ENCODE assay signal across 8 mouse cellular contexts in the genomic region with DNA sequence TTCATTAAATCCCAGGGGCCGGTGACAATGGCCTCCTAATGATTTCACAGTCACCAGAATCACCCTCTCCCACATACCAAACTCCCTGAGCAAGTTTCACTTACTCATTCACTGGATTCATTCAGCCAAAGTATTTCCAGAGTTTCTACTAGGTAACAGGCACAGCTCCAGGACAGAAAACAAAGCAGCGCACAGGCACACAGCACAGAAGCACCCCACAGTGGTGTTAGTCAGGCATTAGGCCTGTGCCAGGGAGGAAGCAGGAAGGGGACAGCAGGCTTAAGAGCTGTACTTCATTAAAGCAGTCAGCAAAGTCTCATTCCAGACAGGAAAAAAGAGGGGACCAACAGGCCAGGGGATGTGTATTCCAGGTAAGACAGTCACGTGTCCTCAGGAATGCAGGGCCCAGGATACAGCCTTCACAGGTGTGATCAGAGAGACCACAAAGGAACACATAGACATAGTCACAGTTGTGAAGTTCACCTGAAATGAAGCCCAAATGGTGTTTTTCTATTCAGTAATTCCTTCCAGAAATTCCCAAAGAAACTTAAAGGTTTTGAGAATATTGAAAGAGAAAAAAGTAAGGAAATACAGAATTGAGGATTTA.
DNase-seq lines count a peak whose midpoint lies in the region; ATAC-seq and TF ChIP-seq lines count a peak whose summit lies in the region.
"Had no signal": no experiment of that assay in that cellular context is flagged by ENCODE, and none has a peak within 500 bp of the region (broad histone marks: within the 10 kb centered on the region; RNA-seq: fewer than 3 reads in every experiment).

No protein-coding gene starts in this region.

- ATAC-seq in forebrain, embryonic 14.5 days, result peak; percentile 83
- peak; percentile 75; the same call in 1 of the 2 replicates for ATAC-seq in hindbrain, embryonic 14.5 days (ENCODE audit: low FRiP score)
- peak; percentile 85 for ATAC-seq in midbrain, embryonic 16.5 days

- DNase-seq in Muller cell, postnatal 12 days (ENCODE audit: inconsistent ontology term), result peak; percentile 93
- DNase-seq in adrenal gland, postnatal 36 days, result peak; percentile 73 to 74
- DNase-seq in forebrain, embryonic 14.5 days (ENCODE audit: low spot score), result peak; percentile 79
- DNase-seq in hindbrain, embryonic 14.5 days (ENCODE audit: low spot score), result no peak
- DNase-seq in left cerebral cortex, adult 2 months (ENCODE audit: extremely low spot score in 1 of 2, low spot score in 2 of 2), result peak; percentile 32 to 42
- no peak for DNase-seq in spleen, adult 18-20 months

- 0 out of 2 replicates have a peak, but pooled peaks cover 5% of the 10 kb centered on the region for H3K4me1 ChIP-seq in forebrain, embryonic 14.5 days (ENCODE audit: control insufficient read depth, insufficient read depth, low read length)
- H3K4me1 ChIP-seq in hindbrain, embryonic 14.5 days (replicated peaks; ENCODE audit: control insufficient read depth, insufficient read depth, low read length), result peaks cover 15% of the 10 kb centered on the region; the same call in 1 of the 2 replicates
- H3K4me1 ChIP-seq in midbrain, embryonic 16.5 days (ENCODE audit: control insufficient read depth, insufficient read depth, low read length), result peaks cover 9% of the 10 kb centered on the region; the same call in 1 of the 2 replicates

- H3K4me2 ChIP-seq in forebrain, embryonic 14.5 days (ENCODE audit: low read length), result no peak overlapping the region
- no peak overlapping the region for H3K4me2 ChIP-seq in hindbrain, embryonic 14.5 days (replicated peaks)
- no peak overlapping the region for H3K4me2 ChIP-seq in midbrain, embryonic 16.5 days (ENCODE audit: low read length)
- H3K4me2 ChIP-seq: midbrain, embryonic 12.5 days had no signal

- no peaks in the 10 kb centered on the region for H3K36me3 ChIP-seq in forebrain, embryonic 14.5 days (ENCODE audit: control insufficient read depth, insufficient read depth, low read length)
- H3K36me3 ChIP-seq in hindbrain, embryonic 14.5 days (replicated peaks; ENCODE audit: control insufficient read depth, insufficient read depth), result no peaks in the 10 kb centered on the region
- H3K36me3 ChIP-seq in midbrain, embryonic 16.5 days (ENCODE audit: control insufficient read depth, insufficient read depth, low read length), result no peaks in the 10 kb centered on the region
- H3K36me3 ChIP-seq: midbrain, embryonic 12.5 days had no signal

- no peak overlapping the region for H3K27ac ChIP-seq in forebrain, embryonic 14.5 days (ENCODE audit: low read depth, low read length)
- H3K27ac ChIP-seq in hindbrain, embryonic 14.5 days, result peak overlapping the region; percentile 55
- H3K27ac ChIP-seq in left cerebral cortex, adult 2 months, result peak overlapping the region; percentile 5; the same call in 1 of the 2 replicates
- H3K27ac ChIP-seq in midbrain, embryonic 16.5 days (ENCODE audit: low read length), result peak overlapping the region; percentile 43; the same call in 1 of the 2 replicates
- H3K27ac ChIP-seq: midbrain, embryonic 12.5 days had no signal

- H3K9ac ChIP-seq in forebrain, embryonic 14.5 days (ENCODE audit: low read length), result no peak overlapping the region
- no peak overlapping the region for H3K9ac ChIP-seq in hindbrain, embryonic 14.5 days
- H3K9ac ChIP-seq in midbrain, embryonic 16.5 days (ENCODE audit: low read depth, low read length), result no peak overlapping the region
- H3K9ac ChIP-seq: midbrain, embryonic 12.5 days had no signal

- TF ChIP-seq CTCF in left cerebral cortex, adult 2 months (IDR thresholded peaks at IDR 0.05), result peak; percentile 29

- intact Hi-C loops in left cerebral cortex, adult 2 months (cut with DNase I), result loop anchor here (2.0 to 10.0 kb wide), 4 partner anchors 40 to 154 kb away; a partner anchor contains a TSS

- 14% methylated on average over 3 of the region's 3 CpGs for WGBS in forebrain, embryonic 14.5 days
- WGBS in hindbrain, embryonic 14.5 days, result 25% methylated on average over 3 of the region's 3 CpGs
- WGBS in midbrain, embryonic 16.5 days, result 25% methylated on average over 3 of the region's 3 CpGs

- H3K9me3 ChIP-seq in forebrain, embryonic 14.5 days (replicated peaks; ENCODE audit: control insufficient read depth, low read length), result no peaks in the 10 kb centered on the region
- no peaks in the 10 kb centered on the region for H3K9me3 ChIP-seq in hindbrain, embryonic 14.5 days (ENCODE audit: control insufficient read depth, low read length)
- H3K9me3 ChIP-seq in midbrain, embryonic 16.5 days (replicated peaks; ENCODE audit: control insufficient read depth, low read length, poor library complexity, severe bottlenecking), result no peaks in the 10 kb centered on the region
- H3K9me3 ChIP-seq: midbrain, embryonic 12.5 days had no signal

- no peaks in the 10 kb centered on the region for H3K27me3 ChIP-seq in forebrain, embryonic 14.5 days (replicated peaks; ENCODE audit: control insufficient read depth, insufficient read depth, low read length)
- no peaks in the 10 kb centered on the region for H3K27me3 ChIP-seq in hindbrain, embryonic 14.5 days (ENCODE audit: control insufficient read depth, insufficient read depth, low read length)
- H3K27me3 ChIP-seq in midbrain, embryonic 16.5 days (ENCODE audit: control insufficient read depth, insufficient read depth, low read depth, low read length), result no peaks in the 10 kb centered on the region
- H3K27me3 ChIP-seq: midbrain, embryonic 12.5 days had no signal

- H3K4me3 ChIP-seq in forebrain, embryonic 14.5 days (ENCODE audit: low read depth, low read length), result no peak overlapping the region
- no peak overlapping the region for H3K4me3 ChIP-seq in hindbrain, embryonic 14.5 days (replicated peaks; ENCODE audit: low read length)
- H3K4me3 ChIP-seq in left cerebral cortex, adult 2 months, result no peak overlapping the region
- H3K4me3 ChIP-seq in midbrain, embryonic 16.5 days (ENCODE audit: low read depth, low read length), result no peak overlapping the region
- H3K4me3 ChIP-seq: midbrain, embryonic 12.5 days had no signal

Comparison
In these comparisons a context has a peak if more than half of its experiments do, and no peak if none do; other contexts are left out.
1. DNase-seq: peak in Muller cell, postnatal 12 days (single experiment), adrenal gland, postnatal 36 days (2 of 2), forebrain, embryonic 14.5 days (single experiment) and left cerebral cortex, adult 2 months (2 of 2); none in hindbrain, embryonic 14.5 days (single experiment) and spleen, adult 18-20 months (0 of 2).
2. Peak in every context shown above with its lines, with median percentiles within 50 percentile points of each other: ATAC-seq.